In genomic region chr8:116771797-116772343, GRCm38 (mm10) we compare ENCODE assay signal across 11 mouse cellular contexts. TPM values are rescaled to one million over a fixed set of nuclear protein-coding genes. Genes with fewer than 3 reads are reported as not detected.
DNase-seq lines count a peak whose midpoint lies in the region; ATAC-seq and TF ChIP-seq lines count a peak whose summit lies in the region.
"Had no signal": no experiment of that assay in that cellular context is flagged by ENCODE, and none has a peak within 500 bp of the region (broad histone marks: within the 10 kb centered on the region; RNA-seq: fewer than 3 reads in every experiment).

No protein-coding gene starts in this region.

- ATAC-seq in heart, postnatal 0 days (ENCODE audit: insufficient read depth, low read depth) = no peak
- peak; percentile 61; the same call in 1 of the 2 replicates for ATAC-seq in kidney, embryonic 14.5 days (ENCODE audit: low FRiP score, low TSS enrichment)
- ATAC-seq in forebrain, embryonic 15.5 days (replicated peaks) = no peak
- ATAC-seq: intestine, embryonic 15.5 days had no signal

- no peak for DNase-seq in heart, postnatal 0 days (ENCODE audit: low spot score)
- no peak for DNase-seq in heart, adult 9 months (ENCODE audit: low spot score in 2 of 2)
- peak; percentile 11 for DNase-seq in urinary bladder, postnatal 14 days (ENCODE audit: low spot score)
- DNase-seq in urinary bladder, postnatal 10 days (ENCODE audit: low spot score) = no peak
- DNase-seq in frontal cortex, adult 2 months (ENCODE audit: extremely low spot score in 1 of 2, low spot score in 1 of 2) = no peak
- no peak for DNase-seq in layer of hippocampus, adult 18-20 months (ENCODE audit: low spot score in 2 of 2)
- DNase-seq: cerebellum, adult 8-10 months had no signal

- 61% methylated on average over 7 of the region's 7 CpGs for WGBS in heart, postnatal 0 days
- WGBS in kidney, embryonic 14.5 days = 51% methylated on average over 7 of the region's 7 CpGs
- 81% methylated on average over 7 of the region's 7 CpGs for WGBS in forebrain, embryonic 15.5 days

- no peaks in the 10 kb centered on the region for H3K36me3 ChIP-seq in heart, postnatal 0 days (replicated peaks; ENCODE audit: control insufficient read depth, insufficient read depth, low read length)
- H3K36me3 ChIP-seq in kidney, embryonic 14.5 days (ENCODE audit: control insufficient read depth, insufficient read depth, low read length) = no peaks in the 10 kb centered on the region
- no peaks in the 10 kb centered on the region for H3K36me3 ChIP-seq in forebrain, embryonic 15.5 days
- H3K36me3 ChIP-seq: intestine, embryonic 15.5 days had no signal

- no peak for TF ChIP-seq EP300 in heart, postnatal 0 days (IDR thresholded peaks at IDR 0.05; ENCODE audit: low read depth)

- H3K4me3 ChIP-seq in heart, postnatal 0 days (ENCODE audit: low read depth, low read length) = no peak overlapping the region
- no peak overlapping the region for H3K4me3 ChIP-seq in kidney, embryonic 14.5 days (ENCODE audit: low read length)
- no peak overlapping the region for H3K4me3 ChIP-seq in forebrain, embryonic 15.5 days
- H3K4me3 ChIP-seq: intestine, embryonic 15.5 days had no signal

- H3K9ac ChIP-seq in heart, postnatal 0 days (replicated peaks; ENCODE audit: low read depth, low read length) = no peak overlapping the region
- no peak overlapping the region for H3K9ac ChIP-seq in kidney, embryonic 14.5 days (ENCODE audit: low read depth, low read length)
- H3K9ac ChIP-seq in forebrain, embryonic 15.5 days (replicated peaks) = no peak overlapping the region
- H3K9ac ChIP-seq: intestine, embryonic 15.5 days had no signal

- H3K27me3 ChIP-seq in heart, postnatal 0 days (ENCODE audit: control insufficient read depth, insufficient read depth, low read length) = no peaks in the 10 kb centered on the region
- H3K27me3 ChIP-seq in kidney, embryonic 14.5 days (ENCODE audit: control insufficient read depth, insufficient read depth, low read length) = no peaks in the 10 kb centered on the region
- no peaks in the 10 kb centered on the region for H3K27me3 ChIP-seq in forebrain, embryonic 15.5 days
- H3K27me3 ChIP-seq: intestine, embryonic 15.5 days had no signal

- TF ChIP-seq CTCF in heart, postnatal 0 days (IDR thresholded peaks at IDR 0.05; ENCODE audit: low read depth) = peak; percentile 42

- no peaks in the 10 kb centered on the region for H3K9me3 ChIP-seq in heart, postnatal 0 days (replicated peaks; ENCODE audit: control insufficient read depth, low read length)
- H3K9me3 ChIP-seq in kidney, embryonic 14.5 days (ENCODE audit: control insufficient read depth, low read length) = no peaks in the 10 kb centered on the region
- H3K9me3 ChIP-seq in forebrain, embryonic 15.5 days = no peaks in the 10 kb centered on the region
- H3K9me3 ChIP-seq: intestine, embryonic 15.5 days had no signal

- H3K27ac ChIP-seq in heart, postnatal 0 days (ENCODE audit: low read depth) = no peak overlapping the region
- no peak overlapping the region; the same call in 1 of the 2 replicates for H3K27ac ChIP-seq in kidney, embryonic 14.5 days (ENCODE audit: low read depth, low read length)
- no peak overlapping the region for H3K27ac ChIP-seq in forebrain, embryonic 15.5 days (replicated peaks)
- H3K27ac ChIP-seq: intestine, embryonic 15.5 days; macrophage had no signal

- no peaks in the 10 kb centered on the region for H3K4me1 ChIP-seq in heart, postnatal 0 days (ENCODE audit: control insufficient read depth, insufficient read depth)
- no peaks in the 10 kb centered on the region for H3K4me1 ChIP-seq in kidney, embryonic 14.5 days (ENCODE audit: control insufficient read depth, insufficient read depth, low read length)
- no peaks in the 10 kb centered on the region for H3K4me1 ChIP-seq in forebrain, embryonic 15.5 days
- H3K4me1 ChIP-seq: intestine, embryonic 15.5 days had no signal

- no peak overlapping the region for H3K4me2 ChIP-seq in heart, postnatal 0 days (ENCODE audit: low read depth, low read length)
- H3K4me2 ChIP-seq in kidney, embryonic 14.5 days (replicated peaks; ENCODE audit: low read depth, low read length) = no peak overlapping the region
- H3K4me2 ChIP-seq in forebrain, embryonic 15.5 days (replicated peaks) = no peak overlapping the region
- H3K4me2 ChIP-seq: intestine, embryonic 15.5 days had no signal

RNA-seq across cellular contexts. Expression of gene Cdyl2, which starts 39.1 kb away (rescaled TPM):
- total RNA-seq in heart, postnatal 0 days (2014; rRNA removed; ENCODE audit: low replicate concordance) = 3.6 and 4.7 TPM in 2 replicates
- polyA plus RNA-seq in heart, postnatal 0 days (2015; fragmentation: Nextera tagmentation; extraction: Ambion mirVana) = 3.3 and 4.2 TPM in 2 replicates
- 8.4 and 9.2 TPM in 2 replicates for polyA plus RNA-seq in kidney, embryonic 14.5 days (2014; fragmentation: Nextera tagmentation; extraction: Ambion mirVana)
- 3.6 and 3.7 TPM in 2 replicates for polyA plus RNA-seq in frontal cortex, adult 2 months (2012; rRNA removed)
- 10 to 100 TPM in 1 of 2 experiments, 1 to 10 TPM in 1; 9.5 to 10.6 TPM for total RNA-seq in layer of hippocampus, adult 18-20 months (2021)
- 7.8 and 8.2 TPM in 2 replicates for polyA plus RNA-seq in forebrain, embryonic 15.5 days (2015; fragmentation: Nextera tagmentation; extraction: Ambion mirVana)
